Mouse (Mus musculus): Measurements from ENCODE around the gene Fitm1.

The Fitm1 gene

GRCm38 (mm10) chr14:55575302-55575701 is at the start of gene Fitm1:
Gene Fitm1, plus strand, starts transcription at chr14:55575617.
- in situ Hi-C loops (cut with MboI, MseI): no loop called here

- in situ Hi-C loops (cut with MboI, MseI): no loop called here
Measured at GRCm38 (mm10) chr14:55526674-55527073, 48.7 kb upstream of the Fitm1 start.

GRCm38 (mm10) chr14:55527940-55528339 is 47.5 kb upstream of the Fitm1 start:
- in situ Hi-C loops (cut with MboI, MseI): no loop called here

- in situ Hi-C loops (cut with MboI, MseI): no loop called here
Measured at GRCm38 (mm10) chr14:55536116-55536745, 39.2 kb upstream of the Fitm1 start.

GRCm38 (mm10) chr14:55540067-55540786 is 35.2 kb upstream of the Fitm1 start, which contains the start of gene Pck2:
Gene Pck2, plus strand, starts transcription at chr14:55540266.
- in situ Hi-C loops (cut with MboI, MseI): no loop called here

- in situ Hi-C loops (cut with MboI, MseI): no loop called here
Measured at GRCm38 (mm10) chr14:55540787-55541321, 34.6 kb upstream of the Fitm1 start.

GRCm38 (mm10) chr14:55542268-55542667 is 33.1 kb upstream of the Fitm1 start:
- in situ Hi-C loops (cut with MboI, MseI): no loop called here

- in situ Hi-C loops (cut with MboI, MseI): no loop called here
Measured at GRCm38 (mm10) chr14:55544334-55544733, 31.1 kb upstream of the Fitm1 start.

GRCm38 (mm10) chr14:55550191-55550590 is 25.2 kb upstream of the Fitm1 start:
- in situ Hi-C loops (cut with MboI, MseI): no loop called here

GRCm38 (mm10) chr14:55551347-55551746 is 24.1 kb upstream of the Fitm1 start:
- in situ Hi-C loops (cut with MboI, MseI): no loop called here

GRCm38 (mm10) chr14:55551794-55552193 is 23.6 kb upstream of the Fitm1 start:
- in situ Hi-C loops (cut with MboI, MseI): no loop called here

- in situ Hi-C loops (cut with MboI, MseI): no loop called here
Measured at GRCm38 (mm10) chr14:55554635-55555034, 20.8 kb upstream of the Fitm1 start.

GRCm38 (mm10) chr14:55555788-55556187 is 19.6 kb upstream of the Fitm1 start:
- in situ Hi-C loops (cut with MboI, MseI): no loop called here

GRCm38 (mm10) chr14:55557003-55557402 is 18.4 kb upstream of the Fitm1 start:
- in situ Hi-C loops (cut with MboI, MseI): no loop called here

GRCm38 (mm10) chr14:55557587-55557986 is 17.8 kb upstream of the Fitm1 start:
- in situ Hi-C loops (cut with MboI, MseI): no loop called here

GRCm38 (mm10) chr14:55558740-55559448 is 16.5 kb upstream of the Fitm1 start:
- in situ Hi-C loops (cut with MboI, MseI): no loop called here

GRCm38 (mm10) chr14:55559799-55560201 is 15.6 kb upstream of the Fitm1 start, which contains the start of gene Dcaf11:
Gene Dcaf11, plus strand, starts transcription at chr14:55560006.
- in situ Hi-C loops (cut with MboI, MseI): no loop called here

GRCm38 (mm10) chr14:55560202-55561073 is 15.0 kb upstream of the Fitm1 start, which contains the start of gene A730061H03Rik:
Gene A730061H03Rik, minus strand, starts transcription at chr14:55560406.
- in situ Hi-C loops (cut with MboI, MseI): no loop called here

- in situ Hi-C loops (cut with MboI, MseI): no loop called here
Measured at GRCm38 (mm10) chr14:55561860-55562259, 13.6 kb upstream of the Fitm1 start.

- in situ Hi-C loops (cut with MboI, MseI): no loop called here
Measured at GRCm38 (mm10) chr14:55563249-55563648, 12.2 kb upstream of the Fitm1 start.

GRCm38 (mm10) chr14:55565748-55566147 is 9.7 kb upstream of the Fitm1 start:
- in situ Hi-C loops (cut with MboI, MseI): no loop called here
